Mouse (Mus musculus): Measurements from ENCODE around the gene Pbld1. TPM values are rescaled to one million over a fixed set of nuclear protein-coding genes. Genes with fewer than 3 reads are reported as not detected.

The Pbld1 gene
- total RNA-seq (2021), result under 1 TPM; 0.15 to 0.82 TPM
- long read RNA-seq, experiment 1, result 0 reads
- long read RNA-seq, experiment 2, result 0 reads

- Histone ChIP-seq H3K27ac (no peak within 1 kb of the TSS), H3K4me3 (no peak within 1 kb of the TSS)
- DNase-seq (ENCODE audit: low spot score in 2 of 2), result no peak
- no peak for TF ChIP-seq CTCF (conservative IDR thresholded peaks at IDR 0.05)
Measured at GRCm38 (mm10) chr10:63059862-63060261, at the start of gene Pbld1. Gene Pbld1 (plus strand): TSS chr10:63060162.

GRCm38 (mm10) chr10:63010268-63010667 lies 49.7 kb upstream of the Pbld1 start:
- no peak overlapping the region for H3K4me3 ChIP-seq
- DNase-seq (ENCODE audit: low spot score in 2 of 2), result no peak
- TF ChIP-seq CTCF (conservative IDR thresholded peaks at IDR 0.05), result no peak
- H3K27ac ChIP-seq, result no peak overlapping the region

DNA sequence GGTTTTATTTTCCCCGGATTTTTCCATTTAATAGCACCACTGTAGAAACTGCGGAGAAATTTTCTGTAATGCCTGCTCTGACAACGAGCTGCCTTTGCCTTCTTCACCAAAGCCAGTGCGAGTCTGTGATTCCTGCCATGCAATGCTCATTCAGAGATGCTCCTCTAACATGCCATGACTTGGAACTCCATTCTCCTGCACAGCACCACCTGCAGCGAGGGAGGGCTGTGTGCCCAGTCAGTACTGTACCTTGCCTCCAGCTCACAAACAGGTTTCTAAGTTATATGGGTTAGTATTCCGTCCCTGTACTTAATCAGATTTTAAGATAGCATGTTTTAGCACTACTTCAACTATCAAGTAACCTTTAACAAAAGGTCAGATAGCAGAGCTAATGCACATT lies 48.4 kb upstream of the Pbld1 start:
- H3K27ac ChIP-seq, result no peak overlapping the region; the same call in 1 of the 2 replicates
- no peak overlapping the region for H3K4me3 ChIP-seq
- no peak for TF ChIP-seq CTCF (conservative IDR thresholded peaks at IDR 0.05)
- no peak for DNase-seq (ENCODE audit: low spot score in 2 of 2)

GRCm38 (mm10) chr10:63013476-63013875 lies 46.5 kb upstream of the Pbld1 start:
- Histone ChIP-seq H3K27ac (no peak overlapping the region), H3K4me3 (no peak overlapping the region)
- TF ChIP-seq CTCF (conservative IDR thresholded peaks at IDR 0.05), result no peak
- no peak for DNase-seq (ENCODE audit: low spot score in 2 of 2)

GRCm38 (mm10) chr10:63014168-63014567 lies 45.8 kb upstream of the Pbld1 start:
- TF ChIP-seq CTCF (conservative IDR thresholded peaks at IDR 0.05), result 0 out of 2 replicates have a peak, but pooled peaks have one; percentile 4
- H3K4me3 ChIP-seq, result no peak overlapping the region
- no peak overlapping the region for H3K27ac ChIP-seq
- no peak for DNase-seq (ENCODE audit: low spot score in 2 of 2)

GRCm38 (mm10) chr10:63019304-63019703 lies 40.7 kb upstream of the Pbld1 start:
- no peak overlapping the region for H3K4me3 ChIP-seq
- DNase-seq (ENCODE audit: low spot score in 2 of 2), result no peak
- no peak for TF ChIP-seq CTCF (conservative IDR thresholded peaks at IDR 0.05)

GRCm38 (mm10) chr10:63021702-63022101 lies 38.3 kb upstream of the Pbld1 start:
- H3K27ac ChIP-seq, result 0 out of 2 replicates have a peak overlapping the region, but pooled peaks have one; percentile 99
- no peak for DNase-seq (ENCODE audit: low spot score in 2 of 2)
- H3K4me3 ChIP-seq, result peak overlapping the region; percentile 72
- TF ChIP-seq CTCF (conservative IDR thresholded peaks at IDR 0.05), result no peak

More at GRCm38 (mm10) chr10:63019304-63019703, 40.7 kb upstream of the Pbld1 start:
- no peak overlapping the region for H3K27ac ChIP-seq

- Histone ChIP-seq H3K27ac (peak overlapping the region; percentile 99), H3K4me3 (peak overlapping the region; percentile 72)
- no peak for DNase-seq (ENCODE audit: low spot score in 2 of 2)
- no peak for TF ChIP-seq CTCF (conservative IDR thresholded peaks at IDR 0.05)
Measured at GRCm38 (mm10) chr10:63022541-63023120, 37.3 kb upstream of the Pbld1 start.

DNA sequence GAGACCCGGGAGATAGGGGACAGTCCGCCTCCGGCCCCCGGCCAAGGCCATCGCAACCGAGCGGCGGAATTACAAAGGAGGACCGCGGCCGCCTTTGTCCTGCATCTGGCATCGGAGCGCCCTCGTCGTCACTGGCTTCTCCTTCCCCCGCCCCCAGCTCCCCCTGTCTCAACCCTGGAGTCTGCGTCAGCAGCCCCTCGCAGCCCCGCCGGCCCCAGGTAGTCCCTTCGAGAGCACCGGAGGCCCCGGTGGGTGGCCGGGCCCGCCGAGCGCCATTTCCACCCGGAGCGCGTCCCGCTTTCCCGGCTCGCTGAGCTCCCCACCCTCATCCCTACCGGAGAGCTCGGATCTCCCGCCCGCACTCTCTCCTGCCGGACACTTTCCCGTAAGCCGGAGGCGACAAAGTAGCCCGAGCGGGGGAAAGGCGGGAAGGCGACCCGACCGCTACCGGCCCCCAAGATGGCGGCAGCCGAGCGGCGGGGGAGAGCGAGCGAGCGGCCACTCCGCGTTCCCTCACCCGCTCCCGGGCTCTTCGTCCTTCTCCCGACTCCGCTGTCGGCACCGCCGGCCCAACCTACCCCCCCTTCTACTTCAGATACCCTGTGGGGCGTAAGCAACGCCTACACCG lies 36.7 kb upstream of the Pbld1 start:
- DNase-seq (ENCODE audit: low spot score in 2 of 2), result peak in 1 of 2 experiments; percentile 58
- Histone ChIP-seq H3K27ac (peak overlapping the region; percentile 99), H3K4me3 (peak overlapping the region; percentile 72)

GRCm38 (mm10) chr10:63023749-63024579 lies 36.0 kb upstream of the Pbld1 start, which contains the start of the genes Hnrnph3 and Pbld2:
Gene Hnrnph3 (minus strand): TSS chr10:63024217.
Gene Pbld2 (plus strand): TSS chr10:63024315.
- peak; percentile 97 to 99 for DNase-seq (ENCODE audit: low spot score in 2 of 2)
- H3K27ac ChIP-seq, result peak within 1 kb of the TSS; percentile 99

More for the DNA sequence above, 36.7 kb upstream of the Pbld1 start:
- no peak for TF ChIP-seq CTCF (conservative IDR thresholded peaks at IDR 0.05)

GRCm38 (mm10) chr10:63024580-63024910 lies 35.4 kb upstream of the Pbld1 start:
- TF ChIP-seq CTCF (conservative IDR thresholded peaks at IDR 0.05), result peak; percentile 65
- Histone ChIP-seq H3K4me3 (peak overlapping the region; percentile 72), H3K27ac (peak overlapping the region; percentile 99)
- DNase-seq (ENCODE audit: low spot score in 2 of 2), result peak in 1 of 2 experiments; percentile 39

More at GRCm38 (mm10) chr10:63023749-63024579, 36.0 kb upstream of the Pbld1 start, which contains the start of the genes Hnrnph3 and Pbld2:
- H3K4me3 ChIP-seq, result peak within 1 kb of the TSS; percentile 72
- TF ChIP-seq CTCF (conservative IDR thresholded peaks at IDR 0.05), result no peak

DNA sequence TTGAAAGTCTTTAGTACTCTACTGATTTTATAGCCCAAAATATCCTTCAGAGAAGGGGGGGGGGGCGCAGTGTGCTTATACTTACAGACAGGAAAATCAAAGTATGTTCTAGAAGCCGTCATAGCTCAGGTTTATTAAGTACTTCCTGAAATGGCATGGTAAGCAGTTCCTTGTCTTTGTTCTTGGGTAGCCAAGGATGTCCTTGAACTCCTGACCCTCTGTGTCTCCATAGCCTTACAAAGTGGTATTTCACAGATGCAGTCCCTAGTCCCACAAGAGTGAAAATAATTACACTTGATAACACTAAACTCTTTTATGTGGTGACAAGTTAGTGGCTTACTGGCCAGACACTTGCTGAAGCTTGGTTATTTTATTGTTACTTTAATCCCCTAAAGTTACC lies 34.9 kb upstream of the Pbld1 start:
- peak overlapping the region; percentile 99 for H3K27ac ChIP-seq
- DNase-seq (ENCODE audit: low spot score in 2 of 2), result no peak
- TF ChIP-seq CTCF (conservative IDR thresholded peaks at IDR 0.05), result no peak
- peak overlapping the region; percentile 72 for H3K4me3 ChIP-seq
